Mouse (Mus musculus) liver, embryonic 14.5 days (tissue): ENCODE data around the gene Mier3. TPM values are rescaled to one million over a fixed set of nuclear protein-coding genes. Genes with fewer than 3 reads are reported as not detected.

Source experiments
- ATAC-seq: fragments of 200-750 bp; cut with Nextera tagmentation; 2 replicates; pipeline ENCODE4 v1.8.0; 2017; ENCODE audit warnings: moderate number of reproducible peaks, mild to moderate bottlenecking, moderate library complexity; ENCODE audit not compliant: insufficient read depth
- DNase-seq, 3 experiments: peaks; one replicate each; pipeline ENCODE4 v3.0.0-alpha.2; 2012 to 2013; ENCODE audit warnings: low read depth in 3 of 3, low spot score in 3 of 3
- H3K27ac ChIP-seq: fragments of 300-500 bp; sonication (generic); 2 replicates; pipeline ENCODE4 v1.5.1; 2014; ENCODE audit warnings: moderate library complexity, mild to moderate bottlenecking, control low read depth, inconsistent platforms
- H3K27me3 ChIP-seq: fragments of 300-500 bp; sonication (generic); 2 replicates; pipeline ENCODE4 v1.6.1; 2014; ENCODE audit warnings: mild to moderate bottlenecking, low read length, moderate library complexity; ENCODE audit not compliant: control insufficient read depth, insufficient read depth
- H3K36me3 ChIP-seq: fragments of 300-500 bp; sonication (generic); replicated peaks from 2 replicates; pipeline ENCODE4 v1.6.1; 2014; ENCODE audit warnings: low read depth; ENCODE audit not compliant: control insufficient read depth, insufficient read depth
- H3K4me1 ChIP-seq, 2 experiments: fragments of 200-500 bp in 1 of 2; fragments of 300-500 bp in 1 of 2; sonication (generic) in 1 of 2; replicated peaks; 2 replicates each; pipeline ENCODE4 v1.6.1; 2012 to 2014; ENCODE audit warnings: antibody characterized with exemption in 1 of 2, inconsistent platforms in 1 of 2, low read length in 1 of 2; ENCODE audit not compliant: control insufficient read depth in 2 of 2, insufficient read depth in 2 of 2
- H3K4me2 ChIP-seq: fragments of 300-500 bp; sonication (generic); 2 replicates; pipeline ENCODE4 v1.6.1; 2014; ENCODE audit warnings: low read depth, mild to moderate bottlenecking, control low read depth, moderate library complexity
- H3K4me3 ChIP-seq, 2 experiments: fragments of 200-500 bp in 1 of 2; fragments of 300-500 bp in 1 of 2; sonication (generic) in 1 of 2; 2 replicates each; pipeline ENCODE4 v1.5.1; 2012 to 2014; ENCODE audit warnings: low read depth in 2 of 2, low read length in 2 of 2, mild to moderate bottlenecking in 2 of 2, control low read depth in 1 of 2, inconsistent platforms in 1 of 2, moderate library complexity in 1 of 2; ENCODE audit not compliant: insufficient read depth in 1 of 2
- H3K9ac ChIP-seq: fragments of 300-500 bp; sonication (generic); replicated peaks from 2 replicates; pipeline ENCODE4 v1.6.1; 2014; ENCODE audit warnings: mild to moderate bottlenecking, control low read depth, moderate library complexity
- H3K9me3 ChIP-seq: fragments of 300-500 bp; sonication (generic); 2 replicates; pipeline ENCODE4 v1.6.1; 2016; ENCODE audit warnings: low read length, mixed read lengths; ENCODE audit not compliant: control insufficient read depth
- CTCF ChIP-seq: IDR thresholded peaks from 2 replicates; pipeline ENCODE4 v1.5.1; 2016; ENCODE audit warnings: antibody characterized with exemption, low read depth, control low read depth
- EP300 ChIP-seq: IDR thresholded peaks from 2 replicates; pipeline ENCODE4 v1.6.1; 2016; ENCODE audit warnings: antibody characterized with exemption, low read depth
- WGBS: fragments of 180-500 bp; shearing (Covaris S2); extraction: QIAGEN DNeasy Blood & Tissue Kit; methylation state at CpG from one replicate; pipeline ENCODE4 v1.1.7; 2014; ENCODE audit not compliant: insufficient replicate concordance; 5-methylcytosine and 5-hydroxymethylcytosine counted together
- polyA plus RNA-seq, 2 experiments: library from polyadenylated mRNA; depleted of rRNA in 1 of 2; stranded (reverse) in 1 of 2; unstranded in 1 of 2; fragments of >200 nt; fragmentation: Nextera tagmentation in 1 of 2; extraction: Ambion mirVana in 1 of 2; gene quantifications; 2 replicates each; pipeline versions ENCODE4 v1.2.1 to v1.2.3; 2012 to 2014

Mier3 gene
- polyA plus RNA-seq, 2 experiments: 7.8 to 16.5 TPM

GRCm38 (mm10) chr13:111719726-111720125, 38.9 kb downstream of the Mier3 start:
- no peak for TF ChIP-seq EP300
- no peak for TF ChIP-seq CTCF
- DNase-seq (no peak), ATAC-seq (no peak)
- Histone ChIP-seq H3K4me3 (no peak overlapping the region), H3K9me3 (no peaks in the 10 kb centered on the region), H3K4me1 (peaks cover 3 to 8% of the 10 kb centered on the region in 2 experiments; a peak in 2 of 4 replicates), H3K27ac (no peak overlapping the region), H3K4me2 (no peak overlapping the region), H3K27me3 (no peaks in the 10 kb centered on the region), H3K36me3 (peaks cover 20% of the 10 kb centered on the region), H3K9ac (no peak overlapping the region)
- WGBS: 71% methylated on average over 9 of the region's 9 CpGs

GRCm38 (mm10) chr13:111724811-111725164, 44.0 kb downstream of the Mier3 start:
- DNase-seq (no peak), ATAC-seq (peak; percentile 2; the same call in 1 of the 2 replicates)
- Histone ChIP-seq H3K9me3 (peaks cover 8% of the 10 kb centered on the region), H3K27ac (peak overlapping the region; percentile 76), H3K36me3 (no peaks in the 10 kb centered on the region), H3K9ac (peak overlapping the region; percentile 78), H3K4me3 (peak overlapping the region; percentile 74 to 87), H3K27me3 (no peaks in the 10 kb centered on the region), H3K4me1 (peaks cover 8% of the 10 kb centered on the region in 2 experiments; a peak in 3 of 4 replicates), H3K4me2 (peak overlapping the region; percentile 87)
- WGBS: under 1% methylated on average over 18 of the region's 18 CpGs
- TF ChIP-seq CTCF: no peak
- TF ChIP-seq EP300: no peak

GRCm38 (mm10) chr13:111725165-111726077, 44.6 kb downstream of the Mier3 start:
- Histone ChIP-seq H3K4me3 (peak overlapping the region; percentile 74 to 87), H3K4me1 (peaks cover 8% of the 10 kb centered on the region in 2 experiments; a peak in 3 of 4 replicates), H3K9ac (peak overlapping the region; percentile 78), H3K9me3 (peaks cover 8% of the 10 kb centered on the region), H3K27me3 (no peaks in the 10 kb centered on the region), H3K4me2 (peak overlapping the region; percentile 87), H3K36me3 (no peaks in the 10 kb centered on the region), H3K27ac (peak overlapping the region; percentile 84)
- TF ChIP-seq CTCF (no peak; the same call in 1 of the 2 replicates), EP300 (no peak)
- under 1% methylated on average over 65 of the region's 65 CpGs for WGBS
- ATAC-seq: peak; percentile 98
- DNase-seq: peak; percentile 95 to 98 (median 97)

- Histone ChIP-seq H3K27ac (no peak overlapping the region), H3K9me3 (peaks cover 8% of the 10 kb centered on the region), H3K4me2 (no peak overlapping the region), H3K4me1 (peaks cover 8% of the 10 kb centered on the region in 2 experiments; a peak in 3 of 4 replicates), H3K27me3 (no peaks in the 10 kb centered on the region), H3K36me3 (no peaks in the 10 kb centered on the region), H3K9ac (no peak overlapping the region), H3K4me3 (no peak overlapping the region)
- ATAC-seq: no peak
- no peak for DNase-seq
- TF ChIP-seq CTCF: peak; percentile 10; the same call in 1 of the 2 replicates
- no peak for TF ChIP-seq EP300
- WGBS: 79% methylated on average over 5 of the region's 5 CpGs
Observed at GRCm38 (mm10) chr13:111726898-111727297, 46.1 kb downstream of the Mier3 start.
